Mouse (Mus musculus) lung, postnatal 0 days (tissue): ENCODE results near the gene Ppp1r3g. TPM values are rescaled to one million over a fixed set of nuclear protein-coding genes. Genes with fewer than 3 reads are reported as not detected.
A peak's percentile ranks its signal among the peaks of the same experiment; 100 is the strongest.

ENCODE experiments used
- ATAC-seq: fragments of 200-750 bp; cut with Nextera tagmentation; 2 replicates; pipeline ENCODE4 v1.8.0; 2017; ENCODE audit warnings: moderate library complexity
- DNase-seq: peaks from one replicate; pipeline ENCODE4 v3.0.0-alpha.2; 2016; ENCODE audit warnings: low spot score
- H3K27ac ChIP-seq: fragments of 300-500 bp; sonication (generic); 2 replicates; pipeline ENCODE4 v1.5.1; 2014; ENCODE audit warnings: antibody characterized with exemption, mild to moderate bottlenecking, low read length, mixed read lengths
- H3K27me3 ChIP-seq: fragments of 300-500 bp; sonication (generic); replicated peaks from 2 replicates; pipeline ENCODE4 v1.6.1; 2014; ENCODE audit warnings: low read length, mixed read lengths; ENCODE audit not compliant: insufficient read depth
- H3K36me3 ChIP-seq: fragments of 300-500 bp; sonication (generic); 2 replicates; pipeline ENCODE4 v1.6.1; 2014; ENCODE audit warnings: low read length, mixed read lengths; ENCODE audit not compliant: insufficient read depth
- H3K4me1 ChIP-seq: fragments of 300-500 bp; sonication (generic); 2 replicates; pipeline ENCODE4 v1.6.1; 2014; ENCODE audit warnings: antibody characterized with exemption, low read depth, low read length, mixed read lengths; ENCODE audit not compliant: insufficient read depth
- H3K4me2 ChIP-seq: fragments of 300-500 bp; sonication (generic); replicated peaks from 2 replicates; pipeline ENCODE4 v1.6.1; 2014; ENCODE audit warnings: low read depth, mild to moderate bottlenecking, low read length, moderate library complexity, mixed read lengths
- H3K4me3 ChIP-seq: fragments of 300-500 bp; sonication (generic); 2 replicates; pipeline ENCODE4 v1.5.1; 2014; ENCODE audit warnings: low read depth, low read length
- H3K9ac ChIP-seq: fragments of 300-500 bp; sonication (generic); replicated peaks from 2 replicates; pipeline ENCODE4 v1.6.1; 2014; ENCODE audit warnings: low read depth, mild to moderate bottlenecking
- H3K9me3 ChIP-seq: fragments of 300-500 bp; sonication (generic); 2 replicates; pipeline ENCODE4 v1.6.1; 2016; ENCODE audit warnings: low read length, mixed read lengths
- CTCF ChIP-seq: IDR thresholded peaks from 2 replicates; pipeline ENCODE4 v1.5.1; 2016; ENCODE audit warnings: antibody characterized with exemption, mild to moderate bottlenecking
- EP300 ChIP-seq: IDR thresholded peaks from 2 replicates; pipeline ENCODE4 v1.6.1; 2016; ENCODE audit warnings: antibody characterized with exemption, mild to moderate bottlenecking, control low read depth
- WGBS: fragments of 180-500 bp; shearing (Covaris S2); extraction: QIAGEN DNeasy Blood & Tissue Kit; methylation state at CpG from one replicate; pipeline ENCODE4 v1.1.7; 2014; 5-methylcytosine and 5-hydroxymethylcytosine counted together
- polyA plus RNA-seq: library from polyadenylated mRNA; unstranded; fragments of >200 nt; fragmentation: Nextera tagmentation; extraction: Ambion mirVana; gene quantifications from 2 replicates; pipeline ENCODE4 v1.2.1, GENCODE M21; 2015

The Ppp1r3g gene
- polyA plus RNA-seq, 1 experiment from 2014 or later = 0.55 TPM

DNA sequence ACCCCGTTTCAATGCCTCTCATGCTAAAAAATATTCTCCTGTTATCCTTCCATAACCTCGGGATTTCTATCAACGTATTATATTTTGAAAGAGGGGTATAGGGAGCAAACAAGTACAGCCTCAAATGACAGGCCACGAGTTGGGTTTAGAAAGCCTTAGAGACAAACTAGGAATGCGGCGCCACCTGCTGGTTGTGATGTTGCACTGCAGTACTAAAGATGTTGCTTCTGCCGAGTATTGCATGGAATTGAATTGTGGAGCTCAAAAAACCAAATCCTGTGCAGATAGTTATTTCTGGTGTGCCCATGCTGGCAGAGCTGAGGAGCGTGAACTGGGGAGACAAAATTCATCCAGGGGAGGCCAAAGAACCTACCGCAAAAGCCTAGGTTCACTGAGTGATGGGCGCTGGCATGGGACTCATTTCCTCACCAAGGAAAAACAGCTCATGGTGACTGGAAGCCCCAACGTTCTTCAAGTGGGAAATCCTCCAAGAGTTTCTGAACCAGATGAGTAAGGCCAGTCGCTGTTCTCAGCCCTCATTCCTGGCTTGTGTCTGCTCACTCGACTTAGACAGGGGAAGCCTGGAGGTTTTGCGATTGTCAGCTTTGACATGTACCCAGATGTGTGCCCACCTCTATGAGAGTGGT lies 11.2 kb upstream of the Ppp1r3g start:
- Histone ChIP-seq H3K27ac (no peak overlapping the region), H3K9ac (no peak overlapping the region), H3K36me3 (no peaks in the 10 kb centered on the region), H3K27me3 (no peaks in the 10 kb centered on the region), H3K4me2 (no peak overlapping the region), H3K4me3 (no peak overlapping the region), H3K4me1 (no peaks in the 10 kb centered on the region), H3K9me3 (no peaks in the 10 kb centered on the region)
- ATAC-seq (peak; percentile 32; the same call in 1 of the 2 replicates), DNase-seq (peak; percentile 82)
- 21% methylated on average over 14 of the region's 14 CpGs for WGBS
- TF ChIP-seq CTCF = peak; percentile 94
- no peak for TF ChIP-seq EP300

DNA sequence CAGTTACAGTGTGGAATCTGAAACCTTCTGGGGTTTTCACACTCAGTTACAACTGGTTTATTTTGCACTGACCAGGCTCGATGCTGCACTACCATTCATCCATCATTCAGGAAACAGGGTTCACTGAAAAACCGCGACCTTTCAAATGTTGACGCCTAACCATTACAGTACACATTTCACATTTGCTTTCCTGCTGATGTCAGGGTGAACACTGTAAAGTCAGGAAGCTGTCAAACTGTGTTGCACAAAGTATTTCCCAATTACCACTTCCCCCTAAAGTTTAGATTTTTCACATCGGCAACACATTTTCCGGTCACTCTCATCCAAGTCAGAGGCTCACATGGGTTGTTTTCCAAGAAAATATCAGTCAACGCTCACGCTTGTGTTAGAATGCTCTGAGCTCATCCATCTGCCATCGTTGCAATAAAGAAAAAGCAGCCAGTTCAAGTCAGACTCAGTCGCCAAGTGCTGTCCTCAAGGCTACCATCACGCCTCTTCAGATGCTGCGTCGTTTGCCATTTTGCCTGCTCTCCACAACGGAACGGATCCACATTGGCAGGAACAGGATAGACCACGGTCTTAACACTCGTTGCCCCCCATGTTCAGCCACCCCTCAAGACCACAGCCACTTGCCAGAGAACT lies 8.7 kb upstream of the Ppp1r3g start:
- Histone ChIP-seq H3K4me3 (no peak overlapping the region), H3K4me2 (no peak overlapping the region), H3K27ac (no peak overlapping the region), H3K9ac (no peak overlapping the region), H3K27me3 (no peaks in the 10 kb centered on the region), H3K4me1 (no peaks in the 10 kb centered on the region), H3K36me3 (no peaks in the 10 kb centered on the region), H3K9me3 (no peaks in the 10 kb centered on the region)
- TF ChIP-seq CTCF (no peak), EP300 (peak; percentile 37; the same call in 1 of the 2 replicates)
- DNase-seq (peak; percentile 84), ATAC-seq (peak; percentile 52)
- 53% methylated on average over 17 of the region's 17 CpGs for WGBS

DNA sequence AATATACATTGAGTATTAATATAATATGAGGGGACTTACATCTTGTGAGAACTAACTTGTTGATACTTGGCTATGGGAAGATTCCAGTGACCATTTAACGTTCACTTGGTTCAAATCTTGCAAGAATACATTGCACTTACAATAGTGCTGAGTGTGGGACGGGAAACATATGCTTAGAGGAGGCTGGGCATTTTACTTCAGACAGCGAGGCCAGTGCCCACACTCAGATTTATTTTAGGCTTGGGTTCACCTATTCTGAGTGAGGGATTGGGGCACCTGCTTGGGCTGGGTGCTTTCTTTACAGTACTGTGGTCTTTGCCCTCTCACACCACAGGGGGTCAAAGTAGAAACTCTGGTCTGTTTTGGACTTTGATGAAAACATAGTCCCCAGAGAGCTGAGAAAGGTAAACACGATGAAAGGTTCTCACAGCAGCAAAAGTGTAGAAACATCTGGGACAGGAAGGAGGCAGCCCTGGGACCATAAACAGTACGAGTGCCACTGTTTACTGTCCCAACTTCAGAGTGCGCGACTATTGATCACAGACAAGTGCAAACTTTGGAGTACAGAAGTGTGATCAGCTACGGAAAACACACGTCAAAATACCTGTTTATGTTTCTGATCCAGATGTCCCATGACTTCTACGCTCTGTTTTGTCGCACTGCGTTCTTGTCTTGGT lies 890 bp downstream of the Ppp1r3g start:
- TF ChIP-seq EP300 (no peak), CTCF (no peak)
- DNase-seq (no peak), ATAC-seq (no peak)
- H3K4me2 ChIP-seq = no peak overlapping the region
- no peak overlapping the region for H3K9ac ChIP-seq
- H3K4me1 ChIP-seq = no peaks in the 10 kb centered on the region
- no peaks in the 10 kb centered on the region for H3K36me3 ChIP-seq
- H3K4me3 ChIP-seq = no peak overlapping the region
- WGBS = 57% methylated on average over 12 of the region's 12 CpGs
- no peak overlapping the region for H3K27ac ChIP-seq
- H3K9me3 ChIP-seq = no peaks in the 10 kb centered on the region
- no peaks in the 10 kb centered on the region for H3K27me3 ChIP-seq

DNA sequence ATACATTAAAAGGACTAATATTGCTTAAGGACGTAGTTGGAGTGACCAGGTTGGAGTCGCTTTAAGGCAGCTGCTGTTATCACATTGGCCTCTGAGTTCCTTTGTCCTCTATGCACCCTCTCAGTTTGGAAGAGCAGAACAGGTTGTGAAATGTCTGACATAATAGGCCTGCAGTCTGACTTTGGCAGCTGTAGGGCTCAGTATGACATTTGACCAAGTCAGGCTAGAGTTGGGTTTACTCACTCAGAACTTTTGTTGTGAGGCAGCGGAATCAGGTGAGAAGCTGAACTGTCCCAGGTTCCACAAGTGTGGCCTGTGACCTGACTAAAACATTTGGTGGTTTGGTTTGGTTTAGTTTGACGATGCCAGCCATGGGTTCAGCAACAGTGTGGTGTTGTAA lies 4.9 kb downstream of the Ppp1r3g start:
- H3K27ac ChIP-seq = no peak overlapping the region
- no peaks in the 10 kb centered on the region for H3K36me3 ChIP-seq
- no peak overlapping the region for H3K4me2 ChIP-seq
- no peak for ATAC-seq
- H3K9me3 ChIP-seq = no peaks in the 10 kb centered on the region
- no peak overlapping the region for H3K4me3 ChIP-seq
- DNase-seq = no peak
- no peak overlapping the region for H3K9ac ChIP-seq
- WGBS = 82% methylated on average over 4 of the region's 4 CpGs
- 0 out of 2 replicates have a peak, but pooled peaks cover 4% of the 10 kb centered on the region for H3K27me3 ChIP-seq
- TF ChIP-seq CTCF (no peak), EP300 (no peak)
- H3K4me1 ChIP-seq = peaks cover 4% of the 10 kb centered on the region; the same call in 1 of the 2 replicates

- TF ChIP-seq EP300 (no peak), CTCF (no peak)
- Histone ChIP-seq H3K36me3 (no peaks in the 10 kb centered on the region), H3K27me3 (peaks cover 11% of the 10 kb centered on the region; the same call in 1 of the 2 replicates), H3K9ac (no peak overlapping the region), H3K4me2 (peak overlapping the region; percentile 99), H3K9me3 (no peaks in the 10 kb centered on the region), H3K4me3 (peak overlapping the region; percentile 50), H3K27ac (no peak overlapping the region), H3K4me1 (peaks cover 4% of the 10 kb centered on the region; the same call in 1 of the 2 replicates)
- WGBS = 9% methylated on average over 14 of the region's 15 CpGs
- DNase-seq (no peak), ATAC-seq (no peak)
Observed at GRCm38 (mm10) chr13:35967690-35968089, 9.1 kb downstream of the Ppp1r3g start.

GRCm38 (mm10) chr13:35968131-35968718 lies 9.6 kb downstream of the Ppp1r3g start:
- Histone ChIP-seq H3K4me2 (peak overlapping the region; percentile 99), H3K36me3 (no peaks in the 10 kb centered on the region), H3K9ac (0 out of 2 replicates have a peak overlapping the region, but pooled peaks have one; percentile 12), H3K4me1 (peaks cover 4% of the 10 kb centered on the region; the same call in 1 of the 2 replicates), H3K27ac (no peak overlapping the region), H3K9me3 (no peaks in the 10 kb centered on the region), H3K4me3 (peak overlapping the region; percentile 50), H3K27me3 (peaks cover 11% of the 10 kb centered on the region; the same call in 1 of the 2 replicates)
- TF ChIP-seq CTCF (no peak), EP300 (no peak)
- DNase-seq (peak; percentile 22), ATAC-seq (peak; percentile 43)
- WGBS = under 1% methylated on average over 38 of the region's 38 CpGs
